ENCODE assay signal across 16 mouse cellular contexts in the genomic region with DNA sequence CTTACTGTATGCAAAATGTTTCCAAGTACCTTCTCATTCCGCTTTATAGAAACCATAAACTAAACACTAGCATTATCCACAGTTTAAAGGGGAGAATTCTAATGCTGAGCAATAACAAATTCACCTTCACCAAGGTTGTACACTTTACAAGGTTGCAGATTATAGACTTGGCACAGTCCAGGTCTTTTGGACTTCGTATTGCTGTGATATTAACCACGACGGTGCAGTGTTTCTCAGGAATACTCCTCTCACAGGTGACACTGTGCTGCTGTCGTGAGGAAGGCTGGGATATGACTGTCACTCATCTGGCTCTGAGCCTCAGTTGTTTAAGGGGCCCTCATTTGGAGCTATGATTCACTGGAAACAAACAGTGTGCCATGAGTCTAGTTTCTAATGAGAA.
DNase-seq lines count a peak whose midpoint lies in the region; ATAC-seq and TF ChIP-seq lines count a peak whose summit lies in the region.
"Had no signal": no experiment of that assay in that cellular context is flagged by ENCODE, and none has a peak within 500 bp of the region (broad histone marks: within the 10 kb centered on the region; RNA-seq: fewer than 3 reads in every experiment).

No protein-coding gene starts in this region.

- TF ChIP-seq POLR2A in lung, adult 2 months (IDR thresholded peaks at IDR 0.05; ENCODE audit: borderline replicate concordance, extremely low read depth, low read depth, low read length) = no peak

- no peaks in the 10 kb centered on the region for H3K9me3 ChIP-seq in embryonic facial prominence, embryonic 14.5 days (ENCODE audit: control insufficient read depth, low read length)
- H3K9me3 ChIP-seq in embryonic facial prominence, embryonic 10.5 days = no peaks in the 10 kb centered on the region
- no peaks in the 10 kb centered on the region for H3K9me3 ChIP-seq in heart, embryonic 11.5 days (replicated peaks; ENCODE audit: control insufficient read depth, low read length)
- no peaks in the 10 kb centered on the region for H3K9me3 ChIP-seq in lung, embryonic 15.5 days
- H3K9me3 ChIP-seq in stomach, embryonic 16.5 days (replicated peaks; ENCODE audit: control insufficient read depth, low read length) = no peaks in the 10 kb centered on the region
- H3K9me3 ChIP-seq: hindbrain, embryonic 10.5 days; limb, embryonic 15.5 days; midbrain, embryonic 15.5 days had no signal

- no peak overlapping the region for H3K4me3 ChIP-seq in embryonic facial prominence, embryonic 14.5 days (ENCODE audit: low read depth, low read length)
- H3K4me3 ChIP-seq in embryonic facial prominence, embryonic 10.5 days = no peak overlapping the region
- no peak overlapping the region for H3K4me3 ChIP-seq in heart, embryonic 11.5 days (ENCODE audit: low read depth, low read length)
- H3K4me3 ChIP-seq in lung, embryonic 15.5 days = no peak overlapping the region
- H3K4me3 ChIP-seq in lung, adult 2 months (replicated peaks; ENCODE audit: extremely low read depth, low read depth, low read length) = no peak overlapping the region
- H3K4me3 ChIP-seq in stomach, embryonic 16.5 days (replicated peaks; ENCODE audit: low read length) = no peak overlapping the region
- H3K4me3 ChIP-seq: hindbrain, embryonic 10.5 days; limb, embryonic 15.5 days; midbrain, embryonic 15.5 days had no signal

- no peak for ATAC-seq in embryonic facial prominence, embryonic 14.5 days (ENCODE audit: low read depth)
- no peak for ATAC-seq in heart, embryonic 11.5 days (replicated peaks; ENCODE audit: insufficient number of reproducible peaks, low FRiP score, low TSS enrichment)
- ATAC-seq in lung, embryonic 15.5 days (ENCODE audit: borderline replicate concordance, extremely low read depth, low FRiP score, low TSS enrichment) = no peak
- no peak for ATAC-seq in stomach, embryonic 16.5 days (ENCODE audit: insufficient read depth, low FRiP score)

- H3K9ac ChIP-seq in embryonic facial prominence, embryonic 14.5 days (ENCODE audit: low read depth, low read length) = no peak overlapping the region
- H3K9ac ChIP-seq in heart, embryonic 11.5 days (ENCODE audit: low read depth, low read length) = no peak overlapping the region
- no peak overlapping the region for H3K9ac ChIP-seq in lung, embryonic 15.5 days
- H3K9ac ChIP-seq in stomach, embryonic 16.5 days (ENCODE audit: low read length) = no peak overlapping the region
- H3K9ac ChIP-seq: limb, embryonic 15.5 days; lung, embryonic 14.5 days; midbrain, embryonic 15.5 days had no signal

- no peaks in the 10 kb centered on the region for H3K4me1 ChIP-seq in embryonic facial prominence, embryonic 14.5 days (ENCODE audit: control insufficient read depth, insufficient read depth, low read length)
- H3K4me1 ChIP-seq in embryonic facial prominence, embryonic 10.5 days = peaks cover 12% of the 10 kb centered on the region
- peaks cover 15% of the 10 kb centered on the region for H3K4me1 ChIP-seq in heart, embryonic 11.5 days (ENCODE audit: control insufficient read depth, insufficient read depth, low read length)
- peaks cover 3% of the 10 kb centered on the region; the same call in 1 of the 2 replicates for H3K4me1 ChIP-seq in lung, embryonic 15.5 days
- H3K4me1 ChIP-seq in lung, adult 2 months (ENCODE audit: control insufficient read depth, insufficient read depth, low read length) = no peaks in the 10 kb centered on the region
- no peaks in the 10 kb centered on the region for H3K4me1 ChIP-seq in stomach, embryonic 16.5 days (ENCODE audit: control insufficient read depth, insufficient read depth, low read length)
- H3K4me1 ChIP-seq: limb, embryonic 15.5 days had no signal

- TF ChIP-seq CTCF in lung, adult 2 months (IDR thresholded peaks at IDR 0.05; ENCODE audit: insufficient read depth, low read length) = no peak

- 62% methylated on average over 5 of the region's 5 CpGs for WGBS in embryonic facial prominence, embryonic 14.5 days
- 73% methylated on average over 5 of the region's 5 CpGs for WGBS in embryonic facial prominence, embryonic 10.5 days
- 63% methylated on average over 5 of the region's 5 CpGs for WGBS in heart, embryonic 11.5 days (ENCODE audit: insufficient replicate concordance)
- 67% methylated on average over 5 of the region's 5 CpGs for WGBS in lung, embryonic 15.5 days
- 58% methylated on average over 5 of the region's 5 CpGs for WGBS in lung, adult 2 months
- WGBS in stomach, embryonic 16.5 days = 50% methylated on average over 5 of the region's 5 CpGs

- H3K4me2 ChIP-seq in embryonic facial prominence, embryonic 14.5 days (ENCODE audit: low read depth, low read length) = no peak overlapping the region
- H3K4me2 ChIP-seq in heart, embryonic 11.5 days = no peak overlapping the region
- no peak overlapping the region for H3K4me2 ChIP-seq in lung, embryonic 15.5 days
- no peak overlapping the region for H3K4me2 ChIP-seq in stomach, embryonic 16.5 days (ENCODE audit: low read depth, low read length)
- H3K4me2 ChIP-seq: limb, embryonic 15.5 days; lung, embryonic 14.5 days; midbrain, embryonic 15.5 days had no signal

- H3K36me3 ChIP-seq in embryonic facial prominence, embryonic 14.5 days (ENCODE audit: control insufficient read depth, insufficient read depth, low read length) = no peaks in the 10 kb centered on the region
- H3K36me3 ChIP-seq in embryonic facial prominence, embryonic 10.5 days (replicated peaks) = no peaks in the 10 kb centered on the region
- H3K36me3 ChIP-seq in heart, embryonic 11.5 days (ENCODE audit: control insufficient read depth, insufficient read depth, low read length) = no peaks in the 10 kb centered on the region
- H3K36me3 ChIP-seq in lung, embryonic 15.5 days = no peaks in the 10 kb centered on the region
- no peaks in the 10 kb centered on the region for H3K36me3 ChIP-seq in stomach, embryonic 16.5 days (ENCODE audit: control insufficient read depth, insufficient read depth, low read length)
- H3K36me3 ChIP-seq: hindbrain, embryonic 10.5 days; limb, embryonic 15.5 days; midbrain, embryonic 15.5 days had no signal

- DNase-seq in embryonic facial prominence, embryonic 14.5 days (ENCODE audit: low spot score) = no peak
- no peak for DNase-seq in embryonic facial prominence, embryonic 10.5 days (ENCODE audit: low spot score)
- no peak for DNase-seq in heart, postnatal 14 days
- DNase-seq in lung, adult 2 months = no peak
- no peak for DNase-seq in thymus, postnatal 10 days (ENCODE audit: low spot score in 2 of 2)
- DNase-seq: adrenal gland, postnatal 10 days; cerebellum, adult 8-10 months; kidney, postnatal 10 days; thymus, adult 2 months had no signal

- H3K27ac ChIP-seq in embryonic facial prominence, embryonic 14.5 days (replicated peaks; ENCODE audit: low read depth, low read length) = 0 out of 2 replicates have a peak overlapping the region, but pooled peaks have one; percentile 8
- H3K27ac ChIP-seq in embryonic facial prominence, embryonic 10.5 days (replicated peaks) = no peak overlapping the region
- H3K27ac ChIP-seq in heart, embryonic 11.5 days (ENCODE audit: low read depth, low read length) = peak overlapping the region; percentile 84
- H3K27ac ChIP-seq in lung, embryonic 15.5 days = peak overlapping the region; percentile 59; the same call in 1 of the 2 replicates
- H3K27ac ChIP-seq in stomach, embryonic 16.5 days (ENCODE audit: low read length) = peak overlapping the region; percentile 47; the same call in 1 of the 2 replicates
- H3K27ac ChIP-seq: hindbrain, embryonic 10.5 days; limb, embryonic 15.5 days had no signal

- H3K27me3 ChIP-seq in embryonic facial prominence, embryonic 14.5 days (replicated peaks; ENCODE audit: control insufficient read depth, insufficient read depth, low read length) = no peaks in the 10 kb centered on the region
- no peaks in the 10 kb centered on the region for H3K27me3 ChIP-seq in embryonic facial prominence, embryonic 10.5 days (replicated peaks; ENCODE audit: low read depth, poor library complexity, severe bottlenecking)
- H3K27me3 ChIP-seq in heart, embryonic 11.5 days (ENCODE audit: control insufficient read depth, insufficient read depth, low read length) = no peaks in the 10 kb centered on the region
- no peaks in the 10 kb centered on the region for H3K27me3 ChIP-seq in lung, embryonic 15.5 days
- H3K27me3 ChIP-seq in stomach, embryonic 16.5 days (ENCODE audit: control insufficient read depth, insufficient read depth, low read length) = no peaks in the 10 kb centered on the region
- H3K27me3 ChIP-seq: limb, embryonic 15.5 days; midbrain, embryonic 15.5 days had no signal

- intact Hi-C loops in heart, postnatal 14 days (cut with DNase I) = no loop called here
